Mouse (Mus musculus) ES-E14 (cell line): ENCODE data around the gene Lcp1. TPM values are rescaled to one million over a fixed set of nuclear protein-coding genes. Genes with fewer than 3 reads are reported as not detected.

ENCODE experiments used
- DNase-seq: peaks from one replicate; pipeline ENCODE4 v3.0.0-alpha.2; 2013; ENCODE audit warnings: low read depth, low spot score
- H3K27ac ChIP-seq: 2 replicates; pipeline ENCODE4 v1.5.1; 2012; ENCODE audit warnings: low read depth, mild to moderate bottlenecking, low read length, moderate library complexity, mixed read lengths; ENCODE audit not compliant: poor library complexity, insufficient read depth, severe bottlenecking
- H3K36me3 ChIP-seq: 2 replicates; pipeline ENCODE4 v1.6.1; 2012; ENCODE audit warnings: mild to moderate bottlenecking, low read length, moderate library complexity, mixed read lengths; ENCODE audit not compliant: control insufficient read depth, poor library complexity, insufficient read depth, severe bottlenecking
- H3K4me1 ChIP-seq, 2 experiments: fragments of 150-350 bp in 1 of 2; sonication (generic) in 1 of 2; 2 replicates each; pipeline ENCODE4 v1.6.1; 2012; ENCODE audit warnings: low read length in 2 of 2, mild to moderate bottlenecking in 1 of 2, mixed read lengths in 1 of 2; ENCODE audit not compliant: control insufficient read depth in 2 of 2, insufficient read depth in 2 of 2, poor library complexity in 1 of 2
- H3K4me3 ChIP-seq, 2 experiments: fragments of 150-350 bp in 1 of 2; sonication (generic) in 1 of 2; 2 replicates each; pipeline ENCODE4 v1.5.1; 2012; ENCODE audit warnings: low read length in 2 of 2, low read depth in 1 of 2, mild to moderate bottlenecking in 1 of 2, mixed read lengths in 1 of 2; ENCODE audit not compliant: insufficient read depth in 1 of 2, poor library complexity in 1 of 2, severe bottlenecking in 1 of 2
- H3K9ac ChIP-seq: 2 replicates; pipeline ENCODE4 v1.6.1; 2012; ENCODE audit warnings: low read depth, mild to moderate bottlenecking, low read length, mixed read lengths; ENCODE audit not compliant: poor library complexity, insufficient read depth, severe bottlenecking
- H3K9me3 ChIP-seq: fragments of 150-350 bp; sonication (generic); 2 replicates; pipeline ENCODE4 v1.6.1; 2012; ENCODE audit warnings: low read depth, mild to moderate bottlenecking, low read length; ENCODE audit not compliant: control insufficient read depth, insufficient read depth
- CHD2 ChIP-seq: IDR thresholded peaks from 2 replicates; pipeline ENCODE4 v1.6.1; 2014; ENCODE audit warnings: mild to moderate bottlenecking, low read depth, low read length, inconsistent platforms
- HCFC1 ChIP-seq: IDR thresholded peaks from 2 replicates; pipeline ENCODE4 v1.6.1; 2012; ENCODE audit warnings: low read length, inconsistent platforms, borderline replicate concordance; ENCODE audit not compliant: insufficient read depth
- MAFK ChIP-seq: IDR thresholded peaks from 2 replicates; pipeline ENCODE4 v1.6.1; 2014; ENCODE audit warnings: mild to moderate bottlenecking, low read depth, low read length, inconsistent platforms; ENCODE audit not compliant: insufficient read depth
- ZC3H11A ChIP-seq: IDR thresholded peaks from 2 replicates; pipeline ENCODE4 v1.6.1; 2012; ENCODE audit warnings: low read depth, mild to moderate bottlenecking, inconsistent platforms, low read length, borderline replicate concordance
- ZNF384 ChIP-seq: IDR thresholded peaks from 2 replicates; pipeline ENCODE4 v1.6.1; 2012; ENCODE audit warnings: low read depth, low read length, inconsistent platforms
- in situ Hi-C, 2 experiments: fragments of 600-800 bp; cut with MboI; formaldehyde crosslinking; loops; one replicate each; pipeline ENCODE4 v1.15.1; 2025; ENCODE audit warnings: low sequenced_read_pairs in 2 of 2, inconsistent platforms in 1 of 2; ENCODE audit not compliant: unreplicated experiment in 2 of 2
- total RNA-seq: library from RNA; depleted of rRNA; stranded (reverse); fragments of 300-350 nt; gene quantifications from 2 replicates; pipeline ENCODE4 v1.2.3, GENCODE M21; 2012

Gene Lcp1
- total RNA-seq, 1 experiment: 2.8 TPM

- in situ Hi-C loops: no loop called here
- H3K27ac ChIP-seq: no peak overlapping the region
- no peak overlapping the region for H3K4me3 ChIP-seq
- H3K9ac ChIP-seq: no peak overlapping the region
- no peaks in the 10 kb centered on the region for H3K9me3 ChIP-seq
- no peaks in the 10 kb centered on the region for H3K4me1 ChIP-seq
- peak; percentile 74 for DNase-seq
- peak; percentile 26; the same call in 1 of the 2 replicates for TF ChIP-seq ZC3H11A
- TF ChIP-seq MAFK: no peak
- H3K36me3 ChIP-seq: no peaks in the 10 kb centered on the region
Observed at GRCm38 (mm10) chr14:75229834-75230233, 98.9 kb downstream of the Lcp1 start.

DNA sequence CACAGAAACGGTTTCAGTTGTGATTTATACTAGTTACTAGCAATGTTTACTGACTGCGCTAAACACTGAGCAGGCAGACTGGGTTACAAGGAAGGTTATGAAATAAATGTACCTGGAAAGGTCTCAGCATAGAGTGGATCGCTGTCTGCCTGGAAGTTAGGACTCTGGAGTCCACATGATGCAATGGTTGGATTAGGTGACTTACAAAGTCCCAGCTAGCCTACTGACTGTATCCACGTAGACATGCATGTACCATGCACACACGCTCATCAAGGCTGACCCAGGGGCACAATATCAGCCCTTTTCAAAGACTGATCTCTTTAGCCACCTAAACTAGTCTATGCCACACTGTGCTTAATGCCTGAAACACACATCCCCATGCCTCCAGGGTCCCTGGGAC, 102.2 kb downstream of the Lcp1 start:
- TF ChIP-seq MAFK (no peak), ZNF384 (no peak), ZC3H11A (no peak), HCFC1 (no peak), CHD2 (no peak)
- Histone ChIP-seq H3K4me1 (no peaks in the 10 kb centered on the region), H3K36me3 (no peaks in the 10 kb centered on the region), H3K9ac (no peak overlapping the region), H3K4me3 (no peak overlapping the region), H3K9me3 (no peaks in the 10 kb centered on the region), H3K27ac (no peak overlapping the region)
- DNase-seq: no peak
- in situ Hi-C loops: no loop called here

GRCm38 (mm10) chr14:75235552-75235951, 104.7 kb downstream of the Lcp1 start:
- no peaks in the 10 kb centered on the region for H3K4me1 ChIP-seq
- in situ Hi-C loops: no loop called here
- no peaks in the 10 kb centered on the region for H3K36me3 ChIP-seq
- TF ChIP-seq HCFC1 (no peak), ZNF384 (no peak), CHD2 (no peak), ZC3H11A (no peak), MAFK (no peak)
- H3K9ac ChIP-seq: no peak overlapping the region
- H3K27ac ChIP-seq: no peak overlapping the region
- H3K9me3 ChIP-seq: no peaks in the 10 kb centered on the region
- H3K4me3 ChIP-seq: no peak overlapping the region
- DNase-seq: no peak

DNA sequence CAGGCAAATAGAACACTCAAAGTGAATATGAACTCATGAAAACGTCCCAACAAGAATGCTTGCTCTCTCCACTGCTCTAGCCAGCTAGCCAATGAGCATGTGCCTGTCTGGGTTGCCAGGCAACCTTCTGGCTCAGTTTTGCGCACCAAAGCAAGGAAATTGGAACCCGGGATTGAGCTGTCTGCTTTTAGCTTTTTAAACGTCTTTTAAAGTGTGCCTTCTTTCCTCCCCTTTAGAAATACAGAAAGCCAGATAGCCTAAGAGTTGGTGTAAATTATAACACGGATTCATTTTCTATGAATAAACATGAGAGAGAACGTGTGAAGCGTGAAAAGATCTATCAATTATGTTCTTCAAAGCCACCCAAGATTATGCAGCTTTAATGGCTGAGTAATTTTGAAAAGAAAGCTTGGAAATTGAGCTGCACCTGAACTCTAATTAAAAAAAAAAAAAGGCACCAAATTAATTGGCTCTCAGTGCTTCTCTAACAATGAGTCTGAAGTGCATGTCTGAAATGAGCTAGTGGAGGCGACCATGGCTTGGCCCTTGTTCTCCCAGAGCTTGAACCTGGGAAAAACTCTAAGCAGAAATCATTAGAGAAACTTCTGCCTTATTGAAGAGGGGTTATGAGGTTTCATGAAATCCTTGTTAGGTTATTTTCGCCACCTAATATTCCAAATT, 105.2 kb downstream of the Lcp1 start:
- H3K4me3 ChIP-seq: no peak overlapping the region
- in situ Hi-C loops: no loop called here
- no peak overlapping the region for H3K27ac ChIP-seq
- H3K9me3 ChIP-seq: no peaks in the 10 kb centered on the region
- no peaks in the 10 kb centered on the region for H3K4me1 ChIP-seq
- DNase-seq: no peak
- no peaks in the 10 kb centered on the region for H3K36me3 ChIP-seq
- TF ChIP-seq ZNF384: no peak
- TF ChIP-seq HCFC1: no peak
- TF ChIP-seq MAFK: no peak
- TF ChIP-seq ZC3H11A: no peak
- no peak for TF ChIP-seq CHD2
- no peak overlapping the region for H3K9ac ChIP-seq

DNA sequence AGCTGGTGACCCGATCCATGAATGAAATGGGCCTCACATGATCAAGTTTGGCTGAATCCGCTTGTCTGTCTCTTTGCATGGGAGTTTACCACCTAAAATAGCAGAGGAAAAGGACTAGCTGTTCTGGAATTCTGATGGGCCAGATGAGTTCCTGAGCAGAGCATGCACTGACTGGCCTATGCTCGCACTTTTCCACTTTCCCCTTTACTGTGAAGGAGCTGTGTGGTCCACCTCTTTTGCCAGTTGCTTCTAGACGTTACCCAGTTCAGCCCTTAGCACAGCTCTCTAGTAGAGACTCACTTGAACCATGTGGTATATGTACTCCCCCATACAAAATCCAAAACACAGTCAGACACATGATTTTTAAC, 105.7 kb downstream of the Lcp1 start:
- H3K4me1 ChIP-seq: no peaks in the 10 kb centered on the region
- TF ChIP-seq ZNF384 (no peak), CHD2 (no peak), HCFC1 (no peak), ZC3H11A (no peak), MAFK (no peak)
- no peak overlapping the region for H3K9ac ChIP-seq
- no peak overlapping the region for H3K4me3 ChIP-seq
- H3K36me3 ChIP-seq: no peaks in the 10 kb centered on the region
- in situ Hi-C loops: no loop called here
- H3K9me3 ChIP-seq: no peaks in the 10 kb centered on the region
- no peak overlapping the region for H3K27ac ChIP-seq
- DNase-seq: no peak
